Mouse (Mus musculus) cortical plate, adult 2 months (tissue): ENCODE data around the gene Flt1. TPM values are rescaled to one million over a fixed set of nuclear protein-coding genes. Genes with fewer than 3 reads are reported as not detected.

Experiments
- H3K27ac ChIP-seq: fragments of 200-500 bp; 2 replicates; pipeline ENCODE4 v1.5.1; 2012; ENCODE audit warnings: low read length, control low read depth, inconsistent platforms; ENCODE audit not compliant: insufficient read depth
- H3K4me1 ChIP-seq: fragments of 200-500 bp; 2 replicates; pipeline ENCODE4 v1.6.1; 2011; ENCODE audit warnings: low read length; ENCODE audit not compliant: control insufficient read depth, insufficient read depth
- H3K4me3 ChIP-seq: fragments of 200-500 bp; 2 replicates; pipeline ENCODE4 v1.5.1; 2011; ENCODE audit warnings: mild to moderate bottlenecking, low read length, control low read depth; ENCODE audit not compliant: insufficient read depth
- CTCF ChIP-seq: fragments of 200-500 bp; IDR thresholded peaks from 2 replicates; pipeline ENCODE4 v1.5.1; 2011; ENCODE audit warnings: mild to moderate bottlenecking, control low read depth, low read length; ENCODE audit not compliant: insufficient read depth; ENCODE audit errors: extremely low read depth
- POLR2A ChIP-seq: fragments of 200-500 bp; IDR thresholded peaks from 2 replicates; pipeline ENCODE4 v1.6.1; 2011; ENCODE audit warnings: mild to moderate bottlenecking, low read length, control low read depth; ENCODE audit not compliant: insufficient read depth; ENCODE audit errors: extremely low read depth
- polyA plus RNA-seq: library from polyadenylated mRNA; depleted of rRNA; stranded (reverse); fragments of >200 nt; gene quantifications from 2 replicates; pipeline ENCODE4 v1.2.3, GENCODE M21; 2012; rRNA removed

Flt1 gene
- polyA plus RNA-seq, 1 experiment = 27.0 TPM

DNA sequence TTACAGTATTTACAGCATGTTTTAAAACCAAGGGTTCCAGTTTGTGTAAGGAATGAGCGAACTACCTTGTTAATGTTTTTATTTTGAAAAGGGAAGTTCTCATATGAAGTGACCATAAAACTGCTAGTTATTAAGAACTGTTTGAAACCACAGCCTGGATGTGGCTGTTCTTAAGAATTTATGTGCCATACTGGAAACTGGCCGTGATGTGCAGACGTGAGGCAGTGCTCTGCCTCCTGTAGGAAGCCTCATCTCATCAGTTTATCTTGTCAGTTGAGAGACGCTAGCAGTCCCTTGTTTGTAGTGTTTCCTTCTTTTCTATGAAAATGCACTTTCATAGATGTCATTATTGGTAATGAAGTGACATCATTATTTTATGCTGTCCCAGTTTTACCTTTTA, 186.0 kb downstream of the Flt1 start:
- TF ChIP-seq CTCF = no peak
- TF ChIP-seq POLR2A = no peak
- no peak overlapping the region for H3K27ac ChIP-seq
- H3K4me1 ChIP-seq = peaks cover 6% of the 10 kb centered on the region; the same call in 1 of the 2 replicates
- no peak overlapping the region for H3K4me3 ChIP-seq

DNA sequence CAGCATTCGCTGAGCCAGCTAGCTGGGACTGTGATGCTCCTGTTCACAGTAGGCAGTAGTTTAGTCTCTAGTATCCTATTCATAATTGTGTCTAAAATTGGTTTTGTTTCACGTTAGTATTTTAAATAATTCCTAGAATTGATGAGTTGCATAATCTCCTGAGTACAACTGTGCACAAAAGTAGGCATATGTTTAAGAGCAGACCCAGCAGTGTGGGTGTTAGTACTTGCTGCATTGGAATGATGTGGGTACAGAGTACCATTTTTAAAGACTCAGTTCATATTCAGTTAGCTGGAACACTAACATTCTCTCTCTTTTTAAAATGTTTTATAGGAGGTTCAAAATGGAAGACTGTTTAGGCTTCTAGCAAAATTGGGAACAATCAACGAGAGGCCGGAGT, 186.4 kb downstream of the Flt1 start:
- H3K4me3 ChIP-seq = no peak overlapping the region
- TF ChIP-seq CTCF (no peak), POLR2A (no peak)
- no peak overlapping the region for H3K27ac ChIP-seq
- H3K4me1 ChIP-seq = peaks cover 6% of the 10 kb centered on the region; the same call in 1 of the 2 replicates

DNA sequence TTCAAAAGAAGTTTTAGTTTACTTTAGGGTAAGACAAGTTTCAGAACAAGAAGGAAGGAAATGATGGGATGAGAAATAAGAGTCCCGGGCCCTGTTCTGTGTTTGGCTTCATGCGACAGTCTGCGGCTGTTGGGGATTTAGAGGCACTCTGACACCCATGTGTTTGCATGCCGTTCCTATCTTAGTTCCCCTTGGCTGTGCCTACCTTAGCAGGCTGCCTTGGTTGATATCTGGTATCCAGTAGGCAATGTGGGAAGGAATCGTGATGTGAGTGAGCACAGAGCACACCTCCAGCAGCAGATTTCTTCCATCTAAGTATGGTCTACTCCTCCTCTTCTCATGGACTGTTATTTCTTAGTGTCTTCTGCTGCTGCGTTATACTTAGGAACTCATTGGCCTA, 193.8 kb downstream of the Flt1 start:
- Histone ChIP-seq H3K4me1 (peaks cover 2% of the 10 kb centered on the region; the same call in 1 of the 2 replicates), H3K4me3 (no peak overlapping the region), H3K27ac (0 out of 2 replicates have a peak overlapping the region, but pooled peaks have one; percentile 25)
- TF ChIP-seq POLR2A (no peak), CTCF (no peak)

DNA sequence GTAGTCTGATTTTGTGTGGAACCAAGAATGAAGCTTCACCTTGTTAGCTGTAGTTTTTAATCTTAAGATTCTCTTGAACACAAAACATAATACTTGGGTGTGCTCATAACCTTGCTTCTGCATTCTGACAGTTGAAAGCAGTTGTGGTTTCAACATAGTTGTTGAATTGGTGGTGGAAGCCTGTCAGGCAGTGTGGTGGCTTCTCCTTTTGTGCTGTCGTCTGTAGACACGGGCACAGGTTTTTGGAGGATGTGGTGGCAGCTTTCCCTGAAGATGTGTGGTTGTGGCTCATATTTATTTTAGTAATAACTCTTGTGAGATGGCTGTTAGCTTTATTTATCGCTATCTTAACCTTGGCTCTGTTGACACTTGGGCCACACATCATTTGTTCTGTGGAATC, 198.0 kb downstream of the Flt1 start:
- H3K4me3 ChIP-seq = no peak overlapping the region
- no peak for TF ChIP-seq POLR2A
- no peak for TF ChIP-seq CTCF
- H3K4me1 ChIP-seq = peaks cover 2% of the 10 kb centered on the region; the same call in 1 of the 2 replicates
- no peak overlapping the region for H3K27ac ChIP-seq

DNA sequence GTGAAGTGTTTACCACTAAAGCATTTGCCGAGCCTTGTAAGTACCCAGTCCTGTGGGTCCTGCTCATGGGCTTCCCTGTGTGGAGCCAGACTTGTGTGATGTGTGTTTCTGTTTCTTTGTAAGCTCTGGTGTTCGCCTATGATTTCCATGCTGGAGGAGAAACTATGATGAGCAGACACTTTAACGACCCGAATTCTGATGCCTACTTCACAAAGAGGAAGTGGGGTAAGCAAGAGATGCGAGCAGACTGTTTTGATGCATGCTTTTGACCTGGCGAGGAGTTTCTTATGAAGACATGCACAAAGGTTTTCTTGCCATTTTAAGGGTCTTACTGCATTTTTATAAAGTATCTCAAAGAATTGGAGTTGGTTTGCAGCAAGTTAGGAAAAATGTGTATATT, 198.8 kb downstream of the Flt1 start:
- no peak for TF ChIP-seq CTCF
- TF ChIP-seq POLR2A = no peak
- Histone ChIP-seq H3K4me3 (no peak overlapping the region), H3K4me1 (peaks cover 2% of the 10 kb centered on the region; the same call in 1 of the 2 replicates), H3K27ac (no peak overlapping the region)

Other genes starting within 250 kb of the Flt1 start
- 212 TPM in 2 replicates for gene Pomp, start 134.4 kb upstream of the Flt1 start, polyA plus RNA-seq
- 14.5 and 15.3 TPM in 2 replicates for gene Slc46a3, start 168.8 kb upstream of the Flt1 start, polyA plus RNA-seq
- gene Mtus2, start 231.3 kb upstream of the Flt1 start, polyA plus RNA-seq = 22.5 and 24.5 TPM in 2 replicates